Mouse (Mus musculus) liver, postnatal 0 days (tissue): ENCODE data around the gene Cers1.

Experiments
- CTCF ChIP-seq: sonication (generic); IDR thresholded peaks from 2 replicates; pipeline ENCODE4 v1.5.1; 2016; ENCODE audit warnings: antibody characterized with exemption, low read depth
- EP300 ChIP-seq: IDR thresholded peaks from 2 replicates; pipeline ENCODE4 v1.6.1; 2016; ENCODE audit warnings: antibody characterized with exemption, low read depth, mild to moderate bottlenecking

GRCm38 (mm10) chr8:70327512-70327911 is 11.9 kb downstream of the Cers1 start:
- TF ChIP-seq CTCF (no peak), EP300 (peak; percentile 96)
